11 mouse cellular contexts compared by ENCODE assay signal in genomic region chr14:54482498-54482897, GRCm38 (mm10). TPM values are rescaled to one million over a fixed set of nuclear protein-coding genes. Genes with fewer than 3 reads are reported as not detected.
DNase-seq lines count a peak whose midpoint lies in the region; ATAC-seq and TF ChIP-seq lines count a peak whose summit lies in the region.
"Had no signal": no experiment of that assay in that cellular context is flagged by ENCODE, and none has a peak within 500 bp of the region (broad histone marks: within the 10 kb centered on the region; RNA-seq: fewer than 3 reads in every experiment).

No protein-coding gene starts in this region.

- no peaks in the 10 kb centered on the region for H3K9me3 ChIP-seq in hindbrain, embryonic 10.5 days
- H3K9me3 ChIP-seq in hindbrain, embryonic 12.5 days (replicated peaks) = no peaks in the 10 kb centered on the region
- H3K9me3 ChIP-seq in limb, embryonic 10.5 days (replicated peaks) = no peaks in the 10 kb centered on the region
- H3K9me3 ChIP-seq: embryonic facial prominence, embryonic 12.5 days; limb, embryonic 13.5 days; stomach, embryonic 15.5 days had no signal

- H3K27me3 ChIP-seq in hindbrain, embryonic 10.5 days (ENCODE audit: insufficient read depth, poor library complexity, severe bottlenecking) = peaks cover 40% of the 10 kb centered on the region
- H3K27me3 ChIP-seq in hindbrain, embryonic 12.5 days = peaks cover 21% of the 10 kb centered on the region
- H3K27me3 ChIP-seq in limb, embryonic 10.5 days (ENCODE audit: low read depth, poor library complexity, severe bottlenecking) = peaks cover 38% of the 10 kb centered on the region

- H3K4me1 ChIP-seq in hindbrain, embryonic 10.5 days (replicated peaks) = peaks cover 32% of the 10 kb centered on the region
- peaks cover 18% of the 10 kb centered on the region for H3K4me1 ChIP-seq in hindbrain, embryonic 12.5 days
- H3K4me1 ChIP-seq in bone marrow, adult 2 months (ENCODE audit: control insufficient read depth, insufficient read depth, low read length) = no peaks in the 10 kb centered on the region; the same call in 1 of the 2 replicates
- H3K4me1 ChIP-seq in limb, embryonic 10.5 days = peaks cover 22% of the 10 kb centered on the region
- H3K4me1 ChIP-seq: limb, embryonic 13.5 days had no signal

- H3K36me3 ChIP-seq in hindbrain, embryonic 10.5 days = no peaks in the 10 kb centered on the region
- H3K36me3 ChIP-seq in hindbrain, embryonic 12.5 days = no peaks in the 10 kb centered on the region
- H3K36me3 ChIP-seq in limb, embryonic 10.5 days = no peaks in the 10 kb centered on the region
- H3K36me3 ChIP-seq: embryonic facial prominence, embryonic 12.5 days; limb, embryonic 13.5 days; stomach, embryonic 15.5 days had no signal

- no peak overlapping the region for H3K27ac ChIP-seq in hindbrain, embryonic 10.5 days
- H3K27ac ChIP-seq in hindbrain, embryonic 12.5 days = no peak overlapping the region
- H3K27ac ChIP-seq in bone marrow, adult 2 months (ENCODE audit: control insufficient read depth, insufficient read depth, low read depth, low read length, poor library complexity) = no peak overlapping the region
- no peak overlapping the region for H3K27ac ChIP-seq in limb, embryonic 10.5 days
- H3K27ac ChIP-seq: embryonic facial prominence, embryonic 12.5 days; limb, embryonic 13.5 days; stomach, embryonic 15.5 days had no signal

- peak; percentile 70; the same call in 1 of the 2 replicates for TF ChIP-seq CTCF in bone marrow, adult 2 months (IDR thresholded peaks at IDR 0.05; ENCODE audit: control insufficient read depth, insufficient read depth, low read length)

- DNase-seq in hindbrain, embryonic 10.5 days (ENCODE audit: low spot score) = peak; percentile 59
- DNase-seq in CD4-positive helper T cell, adult 2 months (ENCODE audit: low read depth, low spot score) = peak; percentile 74
- DNase-seq in limb, embryonic 10.5 days (ENCODE audit: low spot score) = peak; percentile 68
- peak; percentile 52 for DNase-seq in spleen, adult 12 weeks (ENCODE audit: low spot score)
- no peak for DNase-seq in layer of hippocampus, postnatal 14 days (ENCODE audit: low spot score in 2 of 2)
- no peak for DNase-seq in layer of hippocampus, postnatal 36 days

- no peak for TF ChIP-seq POLR2A in bone marrow, adult 2 months (IDR thresholded peaks at IDR 0.05; ENCODE audit: borderline replicate concordance, control insufficient read depth, low read depth, low read length)

- H3K4me2 ChIP-seq in hindbrain, embryonic 12.5 days (replicated peaks) = no peak overlapping the region
- H3K4me2 ChIP-seq: embryonic facial prominence, embryonic 12.5 days; limb, embryonic 13.5 days; stomach, embryonic 15.5 days had no signal

- H3K9ac ChIP-seq in hindbrain, embryonic 12.5 days = no peak overlapping the region
- H3K9ac ChIP-seq: embryonic facial prominence, embryonic 12.5 days; limb, embryonic 13.5 days; stomach, embryonic 15.5 days had no signal

- no peak for ATAC-seq in hindbrain, embryonic 12.5 days (ENCODE audit: low FRiP score)

- 38% methylated on average over 9 of the region's 9 CpGs for WGBS in hindbrain, embryonic 10.5 days
- WGBS in hindbrain, embryonic 12.5 days = 38% methylated on average over 9 of the region's 9 CpGs
- 58% methylated on average over 9 of the region's 9 CpGs for WGBS in bone marrow, adult 2 months
- WGBS in limb, embryonic 10.5 days = 45% methylated on average over 9 of the region's 9 CpGs

- H3K4me3 ChIP-seq in hindbrain, embryonic 10.5 days = no peak overlapping the region
- H3K4me3 ChIP-seq in hindbrain, embryonic 12.5 days = no peak overlapping the region
- H3K4me3 ChIP-seq in bone marrow, adult 2 months (replicated peaks; ENCODE audit: control insufficient read depth, low read depth, low read length) = no peak overlapping the region
- no peak overlapping the region for H3K4me3 ChIP-seq in limb, embryonic 10.5 days
- H3K4me3 ChIP-seq: embryonic facial prominence, embryonic 12.5 days; limb, embryonic 13.5 days; stomach, embryonic 15.5 days had no signal

RNA-seq across cellular contexts. Expression of gene Rem2, which starts 6.6 kb away (rescaled TPM):
- polyA plus RNA-seq in hindbrain, embryonic 10.5 days (2016; fragmentation: Nextera tagmentation; extraction: Ambion mirVana) = 20.8 and 40.2 TPM in 2 replicates
- 39.3 and 46.1 TPM in 2 replicates for polyA plus RNA-seq in hindbrain, embryonic 12.5 days (2016; fragmentation: Nextera tagmentation; extraction: Ambion mirVana)
- 0.80 TPM in 1 of 2 replicates, not detected in the other for polyA plus RNA-seq in bone marrow, adult 2 months (2011; ENCODE audit: insufficient read depth, insufficient read length, low replicate concordance, missing spikeins)
- polyA plus RNA-seq in limb, embryonic 10.5 days (2016; fragmentation: Nextera tagmentation; extraction: Ambion mirVana) = 3.6 and 5.3 TPM in 2 replicates
- total RNA-seq in layer of hippocampus, postnatal 14 days (2021) = 10 to 100 TPM; 31.3 to 33.2 TPM
- 10 to 100 TPM; 20.7 to 23.8 TPM for total RNA-seq in layer of hippocampus, postnatal 36 days (2021)

RNA-seq across cellular contexts. Expression of gene Lrp10, which starts 18.6 kb away (rescaled TPM):
- polyA plus RNA-seq in hindbrain, embryonic 10.5 days (2016; fragmentation: Nextera tagmentation; extraction: Ambion mirVana) = 30.9 and 32.4 TPM in 2 replicates
- polyA plus RNA-seq in hindbrain, embryonic 12.5 days (2016; fragmentation: Nextera tagmentation; extraction: Ambion mirVana) = 34.7 and 36.0 TPM in 2 replicates
- 21.5 and 29.0 TPM in 2 replicates for polyA plus RNA-seq in bone marrow, adult 2 months (2011; ENCODE audit: insufficient read depth, insufficient read length, low replicate concordance, missing spikeins)
- polyA plus RNA-seq in limb, embryonic 10.5 days (2016; fragmentation: Nextera tagmentation; extraction: Ambion mirVana) = 23.9 and 24.4 TPM in 2 replicates
- total RNA-seq in layer of hippocampus, postnatal 14 days (2021) = 10 to 100 TPM; 40.3 to 45.1 TPM
- 10 to 100 TPM; 26.4 to 29.6 TPM for total RNA-seq in layer of hippocampus, postnatal 36 days (2021)

RNA-seq across cellular contexts. Expression of gene Prmt5, which starts 34.8 kb away (rescaled TPM):
- 133 and 145 TPM in 2 replicates for polyA plus RNA-seq in hindbrain, embryonic 10.5 days (2016; fragmentation: Nextera tagmentation; extraction: Ambion mirVana)
- polyA plus RNA-seq in hindbrain, embryonic 12.5 days (2016; fragmentation: Nextera tagmentation; extraction: Ambion mirVana) = 98.8 and 99.3 TPM in 2 replicates
- 15.6 and 49.1 TPM in 2 replicates for polyA plus RNA-seq in bone marrow, adult 2 months (2011; ENCODE audit: insufficient read depth, insufficient read length, low replicate concordance, missing spikeins)
- polyA plus RNA-seq in limb, embryonic 10.5 days (2016; fragmentation: Nextera tagmentation; extraction: Ambion mirVana) = 131 and 156 TPM in 2 replicates
- total RNA-seq in layer of hippocampus, postnatal 14 days (2021) = 10 to 100 TPM; 74.9 to 75.2 TPM
- total RNA-seq in layer of hippocampus, postnatal 36 days (2021) = 10 to 100 TPM; 51.7 to 57.1 TPM

RNA-seq across cellular contexts. Expression of gene Mmp14, which starts 51.1 kb away (rescaled TPM):
- 75.1 and 76.1 TPM in 2 replicates for polyA plus RNA-seq in hindbrain, embryonic 10.5 days (2016; fragmentation: Nextera tagmentation; extraction: Ambion mirVana)
- 113 and 117 TPM in 2 replicates for polyA plus RNA-seq in hindbrain, embryonic 12.5 days (2016; fragmentation: Nextera tagmentation; extraction: Ambion mirVana)
- 6.7 and 17.2 TPM in 2 replicates for polyA plus RNA-seq in bone marrow, adult 2 months (2011; ENCODE audit: insufficient read depth, insufficient read length, low replicate concordance, missing spikeins)
- polyA plus RNA-seq in limb, embryonic 10.5 days (2016; fragmentation: Nextera tagmentation; extraction: Ambion mirVana) = 68.3 and 84.7 TPM in 2 replicates
- total RNA-seq in layer of hippocampus, postnatal 14 days (2021) = 10 to 100 TPM; 20.0 to 29.8 TPM
- 10 to 100 TPM; 18.3 to 20.0 TPM for total RNA-seq in layer of hippocampus, postnatal 36 days (2021)

RNA-seq across cellular contexts. Expression of gene Mrpl52, which starts 55.8 kb away (rescaled TPM):
- polyA plus RNA-seq in hindbrain, embryonic 10.5 days (2016; fragmentation: Nextera tagmentation; extraction: Ambion mirVana) = 198 and 224 TPM in 2 replicates
- polyA plus RNA-seq in hindbrain, embryonic 12.5 days (2016; fragmentation: Nextera tagmentation; extraction: Ambion mirVana) = 239 and 255 TPM in 2 replicates
- polyA plus RNA-seq in bone marrow, adult 2 months (2011; ENCODE audit: insufficient read depth, insufficient read length, low replicate concordance, missing spikeins) = 81.1 and 169 TPM in 2 replicates
- polyA plus RNA-seq in limb, embryonic 10.5 days (2016; fragmentation: Nextera tagmentation; extraction: Ambion mirVana) = 198 and 219 TPM in 2 replicates
- 10 to 100 TPM; 92.7 to 96.6 TPM for total RNA-seq in layer of hippocampus, postnatal 14 days (2021)
- total RNA-seq in layer of hippocampus, postnatal 36 days (2021) = 100 to 1,000 TPM; 105 to 108 TPM

Comparison
In these comparisons a context has a peak if more than half of its experiments do, and no peak if none do; other contexts are left out.
1. DNase-seq: peak in hindbrain, embryonic 10.5 days (single experiment), CD4-positive helper T cell, adult 2 months (single experiment), limb, embryonic 10.5 days (single experiment) and spleen, adult 12 weeks (single experiment); none in layer of hippocampus, postnatal 14 days (0 of 2) and layer of hippocampus, postnatal 36 days (0 of 2).